Mouse (Mus musculus) kidney, adult 2 months (tissue): ENCODE data around the gene Akap2.

Experiments
- CTCF ChIP-seq: fragments of 200-500 bp; conservative IDR thresholded peaks from 2 replicates; pipeline ENCODE4 v1.5.1; 2011; ENCODE audit warnings: low read depth, mild to moderate bottlenecking, control low read depth, low read length, moderate library complexity, mixed read lengths; ENCODE audit not compliant: insufficient read depth, insufficient read length
- POLR2A ChIP-seq: fragments of 200-500 bp; IDR thresholded peaks from one replicate; pipeline ENCODE4 v1.6.1; 2011; ENCODE audit warnings: low read depth, low read length, control low read depth

DNA sequence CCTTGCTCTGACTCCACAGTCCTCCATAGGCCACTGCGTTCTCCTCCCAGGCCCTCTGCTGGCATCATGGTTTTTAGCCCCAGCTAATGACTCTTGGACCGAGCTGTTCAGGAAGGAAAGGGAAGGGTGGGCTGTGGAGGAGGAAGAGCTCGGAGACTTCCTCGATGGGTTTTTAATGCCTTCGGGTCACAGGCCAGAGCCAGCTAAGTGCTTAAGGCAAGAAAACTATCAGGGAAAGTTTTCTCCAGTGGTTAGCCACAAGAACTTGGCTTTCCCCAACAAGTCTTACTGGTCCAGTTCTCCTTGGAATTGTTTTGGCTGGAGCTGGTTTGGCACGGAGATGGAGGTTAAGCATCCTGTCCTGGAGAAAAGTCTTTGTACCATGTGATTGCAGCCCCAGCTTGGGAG, 142.8 kb downstream of the Akap2 start:
- peak; percentile 31 for TF ChIP-seq CTCF
- no peak for TF ChIP-seq POLR2A
